Mouse (Mus musculus) CD4-positive, CD25-positive, alpha-beta regulatory T cell, adult 2 months (primary cell): ENCODE measurements around the gene Lipt1.

ENCODE experiments used
- DNase-seq: peaks from one replicate; pipeline ENCODE4 v3.0.0-alpha.2; 2012; ENCODE audit warnings: low read depth, low spot score

The Lipt1 gene

GRCm38 (mm10) chr1:37871704-37872103, at the start of gene Lipt1:
Lipt1 (plus strand) TSS chr1:37871738.
- no peak for DNase-seq

GRCm38 (mm10) chr1:37831681-37832080, 39.9 kb upstream of the Lipt1 start:
- DNase-seq, result no peak

- DNase-seq, result no peak
These were observed 24.7 kb upstream of the Lipt1 start for GRCm38 (mm10) chr1:37846878-37847277.

- no peak for DNase-seq
These were observed 20.8 kb upstream of the Lipt1 start for GRCm38 (mm10) chr1:37850696-37851095.

- DNase-seq, result peak; percentile 100
These were observed 6.8 kb upstream of the Lipt1 start for GRCm38 (mm10) chr1:37864511-37865400.

- peak; percentile 10 for DNase-seq
These were observed 5.9 kb upstream of the Lipt1 start for GRCm38 (mm10) chr1:37865401-37866215.

GRCm38 (mm10) chr1:37866286-37866685, 5.3 kb upstream of the Lipt1 start, which contains the start of gene Tsga10:
Tsga10 (minus strand) TSS chr1:37866429.
- peak; percentile 7 for DNase-seq

- peak; percentile 70 for DNase-seq
These were observed 4.5 kb upstream of the Lipt1 start for GRCm38 (mm10) chr1:37867056-37867455.

GRCm38 (mm10) chr1:37867684-37868322, 3.7 kb upstream of the Lipt1 start:
- no peak for DNase-seq

GRCm38 (mm10) chr1:37868640-37869039, 2.9 kb upstream of the Lipt1 start:
- no peak for DNase-seq

GRCm38 (mm10) chr1:37869362-37869761, 2.2 kb upstream of the Lipt1 start:
- DNase-seq, result no peak

- DNase-seq, result peak; percentile 92
These were observed 861 bp downstream of the Lipt1 start for GRCm38 (mm10) chr1:37872131-37873067.

- DNase-seq, result no peak
These were observed 1.6 kb downstream of the Lipt1 start for GRCm38 (mm10) chr1:37873157-37873556.

- DNase-seq, result no peak
These were observed 6.4 kb downstream of the Lipt1 start for GRCm38 (mm10) chr1:37877736-37878460.

GRCm38 (mm10) chr1:37883411-37883810, 11.9 kb downstream of the Lipt1 start:
- no peak for DNase-seq

GRCm38 (mm10) chr1:37884451-37884850, 12.9 kb downstream of the Lipt1 start:
- peak; percentile 71 for DNase-seq

GRCm38 (mm10) chr1:37889206-37889605, 17.7 kb downstream of the Lipt1 start:
- peak; percentile 27 for DNase-seq

- DNase-seq, result peak; percentile 95
These were observed 18.6 kb downstream of the Lipt1 start, which contains the start of the genes Mitd1 and Mrpl30 for GRCm38 (mm10) chr1:37890025-37890652. Mitd1 (minus strand) TSS chr1:37890411. Mrpl30 (plus strand) TSS chr1:37890477.

GRCm38 (mm10) chr1:37891400-37891799, 19.9 kb downstream of the Lipt1 start:
- peak; percentile 45 for DNase-seq
